Mouse (Mus musculus) limb, embryonic 14.5 days (tissue): ENCODE results near the gene Ajap1. TPM values are rescaled to one million over a fixed set of nuclear protein-coding genes. Genes with fewer than 3 reads are reported as not detected.

Experiments
- ATAC-seq: fragments of 200-750 bp; cut with Nextera tagmentation; 2 replicates; pipeline ENCODE4 v1.8.0; 2017; ENCODE audit warnings: low read depth, moderate number of reproducible peaks, moderate TSS enrichment; ENCODE audit not compliant: low FRiP score
- DNase-seq: peaks from one replicate; pipeline ENCODE4 v3.0.0-alpha.2; 2015; ENCODE audit warnings: low spot score
- H3K27ac ChIP-seq: fragments of 300-500 bp; sonication (generic); replicated peaks from 2 replicates; pipeline ENCODE4 v1.5.1; 2014; ENCODE audit warnings: low read depth, mild to moderate bottlenecking, low read length, moderate library complexity, mixed read lengths
- H3K27me3 ChIP-seq: fragments of 300-500 bp; sonication (generic); 2 replicates; pipeline ENCODE4 v1.6.1; 2014; ENCODE audit warnings: low read length, mixed read lengths; ENCODE audit not compliant: control insufficient read depth, insufficient read depth
- H3K36me3 ChIP-seq: fragments of 300-500 bp; sonication (generic); 2 replicates; pipeline ENCODE4 v1.6.1; 2014; ENCODE audit warnings: mild to moderate bottlenecking, low read length, moderate library complexity, mixed read lengths; ENCODE audit not compliant: control insufficient read depth, insufficient read depth
- H3K4me1 ChIP-seq: fragments of 300-500 bp; sonication (generic); 2 replicates; pipeline ENCODE4 v1.6.1; 2014; ENCODE audit warnings: antibody characterized with exemption, low read length, mixed read lengths; ENCODE audit not compliant: control insufficient read depth, insufficient read depth
- H3K4me2 ChIP-seq: fragments of 300-500 bp; sonication (generic); replicated peaks from 2 replicates; pipeline ENCODE4 v1.6.1; 2014; ENCODE audit warnings: low read depth, mild to moderate bottlenecking, low read length, moderate library complexity; ENCODE audit not compliant: severe bottlenecking
- H3K4me3 ChIP-seq: fragments of 300-500 bp; sonication (generic); replicated peaks from 2 replicates; pipeline ENCODE4 v1.5.1; 2014; ENCODE audit warnings: low read length
- H3K9ac ChIP-seq: fragments of 300-500 bp; sonication (generic); 2 replicates; pipeline ENCODE4 v1.6.1; 2014; ENCODE audit warnings: mild to moderate bottlenecking, low read depth, low read length, moderate library complexity; ENCODE audit not compliant: severe bottlenecking
- H3K9me3 ChIP-seq: fragments of 300-500 bp; sonication (generic); 2 replicates; pipeline ENCODE4 v1.6.1; 2016; ENCODE audit warnings: low read length; ENCODE audit not compliant: control insufficient read depth
- POLR2A ChIP-seq: fragments of 200-500 bp; IDR thresholded peaks from 2 replicates; pipeline ENCODE4 v1.8.0; 2012; ENCODE audit warnings: inconsistent platforms, mild to moderate bottlenecking, moderate library complexity, borderline replicate concordance; ENCODE audit not compliant: insufficient read depth, insufficient read length; ENCODE audit errors: extremely low read depth
- WGBS: fragments of 180-500 bp; shearing (Covaris S2); extraction: QIAGEN DNeasy Blood & Tissue Kit; methylation state at CpG from one replicate; pipeline ENCODE4 v1.1.7; 2014; 5-methylcytosine and 5-hydroxymethylcytosine counted together
- polyA plus RNA-seq, 2 experiments: library from polyadenylated mRNA; depleted of rRNA in 1 of 2; stranded (reverse) in 1 of 2; unstranded in 1 of 2; fragments of >200 nt; fragmentation: Nextera tagmentation in 1 of 2; extraction: Ambion mirVana in 1 of 2; gene quantifications; 2 replicates each; pipeline versions ENCODE4 v1.2.1 to v1.2.3; 2012 to 2014

Gene Ajap1
- polyA plus RNA-seq, 2 experiments = 0.41 to 1.6 TPM

GRCm38 (mm10) chr4:153485913-153486312, 3.3 kb upstream of the Ajap1 start:
- WGBS = 64% methylated on average over 4 of the region's 4 CpGs
- Histone ChIP-seq H3K27me3 (peaks cover 33% of the 10 kb centered on the region), H3K27ac (no peak overlapping the region), H3K4me3 (no peak overlapping the region), H3K36me3 (no peaks in the 10 kb centered on the region), H3K4me2 (no peak overlapping the region), H3K9me3 (no peaks in the 10 kb centered on the region), H3K9ac (no peak overlapping the region), H3K4me1 (peaks cover 16% of the 10 kb centered on the region)
- ATAC-seq (no peak), DNase-seq (no peak)
- no peak for TF ChIP-seq POLR2A

DNA sequence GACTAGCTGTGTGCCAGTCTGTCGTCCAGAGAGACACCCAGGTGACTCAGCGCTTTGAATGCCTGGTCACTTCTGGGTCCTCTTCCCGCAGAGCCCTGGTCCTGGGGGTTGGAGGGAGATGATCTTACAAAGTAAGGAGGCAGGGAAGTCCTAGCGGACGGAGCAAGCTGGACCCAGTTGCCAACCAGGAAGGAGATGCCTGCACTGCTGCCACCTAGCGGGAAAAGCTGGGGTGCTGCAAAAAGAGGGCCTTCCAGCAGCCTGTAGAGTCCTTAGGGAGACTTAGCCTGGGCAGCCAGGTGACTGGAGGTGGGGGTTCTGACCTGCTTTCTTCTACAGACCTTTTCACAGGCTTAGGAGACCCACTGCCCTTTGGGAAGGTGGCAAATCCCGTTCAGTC, 1.8 kb upstream of the Ajap1 start:
- WGBS = under 1% methylated on average over 7 of the region's 7 CpGs
- Histone ChIP-seq H3K27me3 (peaks cover 47% of the 10 kb centered on the region), H3K4me1 (peaks cover 16% of the 10 kb centered on the region), H3K4me3 (no peak overlapping the region), H3K4me2 (no peak overlapping the region), H3K36me3 (no peaks in the 10 kb centered on the region), H3K9ac (no peak overlapping the region), H3K27ac (no peak overlapping the region), H3K9me3 (no peaks in the 10 kb centered on the region)
- ATAC-seq = no peak
- DNase-seq = peak; percentile 53
- no peak for TF ChIP-seq POLR2A

GRCm38 (mm10) chr4:153481361-153482234, 1.0 kb downstream of the Ajap1 start:
- H3K27ac ChIP-seq = no peak overlapping the region
- WGBS = under 1% methylated on average over 43 of the region's 71 CpGs
- peak overlapping the region; percentile 45 for H3K4me3 ChIP-seq
- no peaks in the 10 kb centered on the region for H3K36me3 ChIP-seq
- no peaks in the 10 kb centered on the region for H3K9me3 ChIP-seq
- peaks cover 16% of the 10 kb centered on the region for H3K4me1 ChIP-seq
- no peak for TF ChIP-seq POLR2A
- ATAC-seq = no peak
- no peak for DNase-seq
- H3K4me2 ChIP-seq = peak overlapping the region; percentile 84
- H3K9ac ChIP-seq = peak overlapping the region; percentile 43
- H3K27me3 ChIP-seq = peaks cover 66% of the 10 kb centered on the region

DNA sequence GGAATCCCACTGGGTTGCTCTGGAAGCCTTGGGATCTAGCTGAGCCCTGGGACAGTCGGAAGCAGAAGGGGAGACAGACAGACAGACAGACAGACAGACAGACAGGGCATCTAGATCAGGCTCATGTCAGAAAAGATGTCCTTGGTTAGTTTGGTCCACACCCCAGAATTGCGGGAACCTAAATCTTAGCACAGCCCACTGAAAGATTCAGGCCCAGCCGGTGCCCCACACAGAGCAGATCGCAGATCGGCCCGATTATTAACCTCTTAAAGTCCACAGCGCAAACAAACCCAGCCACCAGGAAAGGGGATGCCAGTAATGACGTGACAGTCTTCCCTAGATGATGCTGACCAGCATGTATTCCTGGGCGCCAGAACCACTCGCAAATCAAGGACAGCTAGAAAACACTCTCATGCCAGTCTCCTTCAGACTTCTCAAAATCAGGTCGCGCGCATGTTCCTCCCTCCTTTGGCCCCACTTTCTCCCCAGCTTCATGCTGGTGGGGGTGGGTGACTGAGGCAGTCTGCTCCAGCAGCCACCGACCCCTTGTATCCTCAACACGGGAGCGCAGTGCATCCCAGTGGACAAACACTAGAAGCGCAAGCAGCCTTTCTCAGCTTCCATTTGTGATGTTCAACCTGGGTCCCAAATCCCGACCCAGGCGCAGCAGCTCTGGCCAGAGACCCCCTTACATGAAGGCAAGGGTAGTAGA, 1.9 kb downstream of the Ajap1 start:
- Histone ChIP-seq H3K36me3 (no peaks in the 10 kb centered on the region), H3K27me3 (peaks cover 66% of the 10 kb centered on the region), H3K9ac (no peak overlapping the region), H3K27ac (no peak overlapping the region), H3K4me3 (peak overlapping the region; percentile 45), H3K4me2 (peak overlapping the region; percentile 84), H3K9me3 (no peaks in the 10 kb centered on the region), H3K4me1 (peaks cover 16% of the 10 kb centered on the region)
- DNase-seq = peak; percentile 61
- no peak for TF ChIP-seq POLR2A
- ATAC-seq = peak; percentile 62; the same call in 1 of the 2 replicates
- WGBS = 2% methylated on average over 19 of the region's 19 CpGs

- H3K36me3 ChIP-seq = no peaks in the 10 kb centered on the region
- no peak overlapping the region for H3K4me3 ChIP-seq
- ATAC-seq (no peak), DNase-seq (no peak)
- peaks cover 11% of the 10 kb centered on the region for H3K4me1 ChIP-seq
- 26% methylated on average over 8 of the region's 8 CpGs for WGBS
- no peak for TF ChIP-seq POLR2A
- H3K4me2 ChIP-seq = no peak overlapping the region
- H3K27me3 ChIP-seq = peaks cover 63% of the 10 kb centered on the region
- no peaks in the 10 kb centered on the region for H3K9me3 ChIP-seq
- no peak overlapping the region for H3K27ac ChIP-seq
- H3K9ac ChIP-seq = no peak overlapping the region
Observed at GRCm38 (mm10) chr4:153479144-153479543, 3.5 kb downstream of the Ajap1 start.
